Mouse (Mus musculus): ENCODE data around the gene Gm4792. TPM values are rescaled to one million over a fixed set of nuclear protein-coding genes. Genes with fewer than 3 reads are reported as not detected.

The Gm4792 gene
- polyA plus RNA-seq, 1 experiment from 2014 or later = not detected

Other genes starting within 250 kb of the Gm4792 start
- 11.6 and 13.6 TPM in 2 replicates for gene Nr2c1, start 150.7 kb downstream of the Gm4792 start, polyA plus RNA-seq (2014; fragmentation: Nextera tagmentation; extraction: Ambion mirVana)
- 487 and 495 TPM in 2 replicates for gene Ndufa12, start 100.0 kb downstream of the Gm4792 start, polyA plus RNA-seq (2014; fragmentation: Nextera tagmentation; extraction: Ambion mirVana)
- 5.3 and 6.3 TPM in 2 replicates for gene Tmcc3, start 13.2 kb upstream of the Gm4792 start, polyA plus RNA-seq (2014; fragmentation: Nextera tagmentation; extraction: Ambion mirVana)